Mouse (Mus musculus) adrenal gland, postnatal 4 days (tissue): ENCODE measurements around the gene Mid1. TPM values are rescaled to one million over a fixed set of nuclear protein-coding genes. Genes with fewer than 3 reads are reported as not detected.
A peak's percentile ranks its signal among the peaks of the same experiment; 100 is the strongest.
"Not testable (repeated sequence)": the region's sequence is repeated elsewhere in the genome, so short reads cannot be mapped to it uniquely, and the experiment has no call there.

Experiments used
- DNase-seq, 2 experiments: peaks; one replicate each; pipeline ENCODE4 v3.0.0; 2021 to 2022; ENCODE audit warnings: low spot score in 2 of 2, mixed read lengths in 2 of 2
- total RNA-seq, 2 experiments: library from RNA; stranded (reverse); gene quantifications; 2 replicates each; pipeline ENCODE4 v1.2.3; 2021

Gene Mid1
- total RNA-seq, 2 experiments from 2014 or later, result 22.7 to 35.3 TPM

GRCm38 (mm10) chrX:169969337-169969736 lies 284.3 kb downstream of the Mid1 start:
- DNase-seq, result no peak

- not testable (repeated sequence) for DNase-seq
These were observed 284.8 kb downstream of the Mid1 start for GRCm38 (mm10) chrX:169969765-169970164.

- DNase-seq, result not testable (repeated sequence)
These were observed 285.5 kb downstream of the Mid1 start for GRCm38 (mm10) chrX:169970546-169970945.

- DNase-seq, result peak in 1 of 2 experiments; percentile 2
These were observed 286.6 kb downstream of the Mid1 start for GRCm38 (mm10) chrX:169971562-169971961.

- peak in 1 of 2 experiments; percentile 3 for DNase-seq
These were observed 287.1 kb downstream of the Mid1 start for GRCm38 (mm10) chrX:169972131-169972530.

- not testable (repeated sequence) for DNase-seq
These were observed 287.9 kb downstream of the Mid1 start for GRCm38 (mm10) chrX:169972791-169973494.

GRCm38 (mm10) chrX:169973806-169974205 lies 288.8 kb downstream of the Mid1 start:
- peak in 1 of 2 experiments; percentile 5 for DNase-seq

- DNase-seq, result peak in 1 of 2 experiments; percentile 4
These were observed 289.5 kb downstream of the Mid1 start for GRCm38 (mm10) chrX:169974456-169974855.

GRCm38 (mm10) chrX:169974974-169975373 lies 290.0 kb downstream of the Mid1 start:
- DNase-seq, result peak in 1 of 2 experiments; percentile 2

GRCm38 (mm10) chrX:169975681-169976131 lies 290.7 kb downstream of the Mid1 start:
- peak; percentile 2 to 5 for DNase-seq

GRCm38 (mm10) chrX:169976340-169976739 lies 291.3 kb downstream of the Mid1 start:
- DNase-seq, result not testable (repeated sequence)

- peak in 1 of 2 experiments; percentile 5 for DNase-seq
These were observed 292.9 kb downstream of the Mid1 start for GRCm38 (mm10) chrX:169977856-169978435.

- DNase-seq, result peak in 1 of 2 experiments; percentile 71
These were observed 293.7 kb downstream of the Mid1 start for GRCm38 (mm10) chrX:169978436-169979381.

- peak in 1 of 2 experiments; percentile 2 for DNase-seq
These were observed 294.6 kb downstream of the Mid1 start for GRCm38 (mm10) chrX:169979461-169980202.

- DNase-seq, result peak in 1 of 2 experiments; percentile 7
These were observed 295.2 kb downstream of the Mid1 start for GRCm38 (mm10) chrX:169980203-169980556.

- DNase-seq, result peak in 1 of 2 experiments; percentile 9
These were observed 295.9 kb downstream of the Mid1 start for GRCm38 (mm10) chrX:169980809-169981289.

- peak in 1 of 2 experiments; percentile 37 for DNase-seq
These were observed 296.8 kb downstream of the Mid1 start for GRCm38 (mm10) chrX:169981761-169982181.

- not testable (repeated sequence) for DNase-seq
These were observed 297.8 kb downstream of the Mid1 start for GRCm38 (mm10) chrX:169982606-169983400.

- peak in 1 of 2 experiments; percentile 7 for DNase-seq
These were observed 298.6 kb downstream of the Mid1 start for GRCm38 (mm10) chrX:169983401-169984165.
